Mouse (Mus musculus) heart, postnatal 0 days (tissue): ENCODE results near the gene Tbx18. TPM values are rescaled to one million over a fixed set of nuclear protein-coding genes. Genes with fewer than 3 reads are reported as not detected.

Experiments
- ATAC-seq: fragments of 200-750 bp; cut with Nextera tagmentation; 2 replicates; pipeline ENCODE4 v1.8.0; 2017; ENCODE audit warnings: low read depth, moderate number of reproducible peaks, moderate library complexity; ENCODE audit not compliant: insufficient read depth
- DNase-seq: peaks from one replicate; pipeline ENCODE4 v3.0.0-alpha.2; 2016; ENCODE audit warnings: low spot score
- H3K27ac ChIP-seq: fragments of 300-500 bp; sonication (generic); 2 replicates; pipeline ENCODE4 v1.5.1; 2014; ENCODE audit warnings: low read depth, mild to moderate bottlenecking
- H3K27me3 ChIP-seq: fragments of 300-500 bp; sonication (generic); 2 replicates; pipeline ENCODE4 v1.6.1; 2014; ENCODE audit warnings: low read length, mixed read lengths; ENCODE audit not compliant: control insufficient read depth, insufficient read depth
- H3K36me3 ChIP-seq: fragments of 300-500 bp; sonication (generic); replicated peaks from 2 replicates; pipeline ENCODE4 v1.6.1; 2014; ENCODE audit warnings: low read length, mixed read lengths; ENCODE audit not compliant: control insufficient read depth, insufficient read depth
- H3K4me1 ChIP-seq: fragments of 300-500 bp; sonication (generic); 2 replicates; pipeline ENCODE4 v1.6.1; 2014; ENCODE audit warnings: antibody characterized with exemption; ENCODE audit not compliant: control insufficient read depth, insufficient read depth
- H3K4me2 ChIP-seq: fragments of 300-500 bp; sonication (generic); 2 replicates; pipeline ENCODE4 v1.6.1; 2014; ENCODE audit warnings: low read depth, mild to moderate bottlenecking, low read length, moderate library complexity
- H3K4me3 ChIP-seq: fragments of 300-500 bp; sonication (generic); 2 replicates; pipeline ENCODE4 v1.5.1; 2014; ENCODE audit warnings: low read depth, low read length
- H3K9ac ChIP-seq: fragments of 300-500 bp; sonication (generic); replicated peaks from 2 replicates; pipeline ENCODE4 v1.6.1; 2014; ENCODE audit warnings: low read depth, low read length, mixed read lengths
- H3K9me3 ChIP-seq: fragments of 300-500 bp; sonication (generic); replicated peaks from 2 replicates; pipeline ENCODE4 v1.6.1; 2016; ENCODE audit warnings: low read length; ENCODE audit not compliant: control insufficient read depth
- CTCF ChIP-seq: IDR thresholded peaks from 2 replicates; pipeline ENCODE4 v1.5.1; 2016; ENCODE audit warnings: antibody characterized with exemption, control low read depth, low read depth
- EP300 ChIP-seq: IDR thresholded peaks from 2 replicates; pipeline ENCODE4 v1.6.1; 2016; ENCODE audit warnings: antibody characterized with exemption, low read depth
- WGBS: fragments of 180-500 bp; shearing (Covaris S2); extraction: QIAGEN DNeasy Blood & Tissue Kit; methylation state at CpG from one replicate; pipeline ENCODE4 v1.1.7; 2014; 5-methylcytosine and 5-hydroxymethylcytosine counted together
- polyA plus RNA-seq: library from polyadenylated mRNA; unstranded; fragments of >200 nt; fragmentation: Nextera tagmentation; extraction: Ambion mirVana; gene quantifications from 2 replicates; pipeline ENCODE4 v1.2.1, GENCODE M21; 2015
- total RNA-seq: library from RNA; depleted of rRNA; stranded (reverse); fragments of >200 nt; gene quantifications from 2 replicates; pipeline ENCODE4 v1.2.3, GENCODE M21; 2014; ENCODE audit warnings: low replicate concordance

The Tbx18 gene
- total and polyA plus RNA-seq, 2 experiments from 2014 or later = 3.7 to 14.8 TPM

- H3K36me3 ChIP-seq = no peaks in the 10 kb centered on the region
- ATAC-seq (peak; percentile 36; the same call in 1 of the 2 replicates), DNase-seq (no peak)
- peak overlapping the region; percentile 23; the same call in 1 of the 2 replicates for H3K27ac ChIP-seq
- peak overlapping the region; percentile 47 for H3K4me3 ChIP-seq
- no peaks in the 10 kb centered on the region for H3K9me3 ChIP-seq
- H3K4me1 ChIP-seq = peaks cover 6% of the 10 kb centered on the region; the same call in 1 of the 2 replicates
- TF ChIP-seq CTCF (no peak), EP300 (no peak)
- peaks cover 93% of the 10 kb centered on the region for H3K27me3 ChIP-seq
- H3K4me2 ChIP-seq = peak overlapping the region; percentile 72
- no peak overlapping the region for H3K9ac ChIP-seq
- 14% methylated on average over 20 of the region's 20 CpGs for WGBS
These were observed 9.2 kb upstream of the Tbx18 start for GRCm38 (mm10) chr9:87740241-87740645.

GRCm38 (mm10) chr9:87739543-87740161 is 8.6 kb upstream of the Tbx18 start:
- peak overlapping the region; percentile 47 for H3K4me3 ChIP-seq

GRCm38 (mm10) chr9:87738766-87739542 is 7.9 kb upstream of the Tbx18 start:
- Histone ChIP-seq H3K9ac (peak overlapping the region; percentile 2), H3K9me3 (no peaks in the 10 kb centered on the region), H3K27me3 (peaks cover 98% of the 10 kb centered on the region), H3K4me2 (peak overlapping the region; percentile 72), H3K4me1 (peaks cover 6% of the 10 kb centered on the region; the same call in 1 of the 2 replicates), H3K27ac (peak overlapping the region; percentile 50), H3K36me3 (no peaks in the 10 kb centered on the region), H3K4me3 (peak overlapping the region; percentile 47)
- WGBS = 4% methylated on average over 39 of the region's 39 CpGs
- TF ChIP-seq CTCF (no peak), EP300 (no peak)
- DNase-seq = no peak
- ATAC-seq = no peak

More at GRCm38 (mm10) chr9:87739543-87740161, 8.6 kb upstream of the Tbx18 start:
- ATAC-seq (peak; percentile 36), DNase-seq (no peak)
- TF ChIP-seq CTCF = no peak
- TF ChIP-seq EP300 = no peak
- 5% methylated on average over 38 of the region's 41 CpGs for WGBS
- Histone ChIP-seq H3K27ac (peak overlapping the region; percentile 50; the same call in 1 of the 2 replicates), H3K4me2 (peak overlapping the region; percentile 72), H3K27me3 (peaks cover 94% of the 10 kb centered on the region), H3K9me3 (no peaks in the 10 kb centered on the region), H3K9ac (no peak overlapping the region), H3K36me3 (no peaks in the 10 kb centered on the region), H3K4me1 (peaks cover 6% of the 10 kb centered on the region; the same call in 1 of the 2 replicates)

- Histone ChIP-seq H3K4me2 (peak overlapping the region; percentile 72), H3K27ac (peak overlapping the region; percentile 15; the same call in 1 of the 2 replicates), H3K27me3 (peaks cover 96% of the 10 kb centered on the region), H3K4me3 (peak overlapping the region; percentile 47), H3K9ac (no peak overlapping the region), H3K4me1 (peaks cover 6% of the 10 kb centered on the region; the same call in 1 of the 2 replicates), H3K36me3 (no peaks in the 10 kb centered on the region), H3K9me3 (no peaks in the 10 kb centered on the region)
- no peak for DNase-seq
- WGBS = 4% methylated on average over 13 of the region's 13 CpGs
- TF ChIP-seq EP300 (no peak), CTCF (no peak)
- no peak for ATAC-seq
These were observed 7.1 kb upstream of the Tbx18 start for GRCm38 (mm10) chr9:87738123-87738522.

- H3K9me3 ChIP-seq = no peaks in the 10 kb centered on the region
- no peak overlapping the region for H3K4me2 ChIP-seq
- peaks cover 6% of the 10 kb centered on the region; the same call in 1 of the 2 replicates for H3K4me1 ChIP-seq
- no peak overlapping the region for H3K27ac ChIP-seq
- peaks cover 96% of the 10 kb centered on the region for H3K27me3 ChIP-seq
- no peak for TF ChIP-seq CTCF
- no peak for TF ChIP-seq EP300
- no peak overlapping the region for H3K9ac ChIP-seq
- WGBS = 31% methylated on average over 4 of the region's 4 CpGs
- no peak for ATAC-seq
- no peak for DNase-seq
- no peak overlapping the region for H3K4me3 ChIP-seq
- no peaks in the 10 kb centered on the region for H3K36me3 ChIP-seq
These were observed 6.2 kb upstream of the Tbx18 start for GRCm38 (mm10) chr9:87737271-87737670.
